Mouse (Mus musculus): ENCODE measurements around the gene Rad51c. TPM values are rescaled to one million over a fixed set of nuclear protein-coding genes. Genes with fewer than 3 reads are reported as not detected.

Rad51c gene
- total and polyA plus RNA-seq, 3 experiments = 1.5 to 1.9 TPM; not detected in 1

- Histone ChIP-seq H3K79me2 (ENCODE audit: control insufficient read depth, insufficient read depth, low read length, poor library complexity) (no peaks in the 10 kb centered on the region), H3K4me1 (ENCODE audit: control insufficient read depth in 1 of 2, insufficient read depth in 2 of 2, low read length in 2 of 2) (no peaks in the 10 kb centered on the region), H3K9ac (ENCODE audit: control insufficient read depth, low read depth, low read length, poor library complexity, severe bottlenecking) (no peak overlapping the region), H3K36me3 (ENCODE audit: control insufficient read depth in 1 of 2, insufficient read depth in 2 of 2, low read length in 2 of 2) (peaks cover 0 to 2% of the 10 kb centered on the region in 2 experiments; a peak in 1 of 4 replicates), H3K4me3 (ENCODE audit: control insufficient read depth in 1 of 2, insufficient read depth in 1 of 2, low read depth in 2 of 2, low read length in 2 of 2) (no peak overlapping the region), H3K27me3 (ENCODE audit: control insufficient read depth in 1 of 2, insufficient read depth in 2 of 2, low read length in 2 of 2) (no peaks in the 10 kb centered on the region), H3K27ac (ENCODE audit: control insufficient read depth, low read depth, low read length) (no peak overlapping the region), H3K9me3 (replicated peaks; ENCODE audit: insufficient read depth, low read length) (no peaks in the 10 kb centered on the region)
- no peak for TF ChIP-seq MYB (IDR thresholded peaks at IDR 0.05; ENCODE audit: low read depth, low read length)
- TF ChIP-seq POLR2AphosphoS5 (IDR thresholded peaks at IDR 0.05; ENCODE audit: borderline replicate concordance, low read depth, low read length) = no peak
- no peak for TF ChIP-seq BHLHE40 (IDR thresholded peaks at IDR 0.05; ENCODE audit: borderline replicate concordance, low read depth, low read length)
- TF ChIP-seq ZC3H11A (IDR thresholded peaks at IDR 0.05; ENCODE audit: low read depth, low read length) = peak; percentile 55
- no peak for TF ChIP-seq EP300 (IDR thresholded peaks at IDR 0.05; ENCODE audit: low read depth in 1 of 2, low read length in 2 of 2)
- TF ChIP-seq RCOR1 (IDR thresholded peaks at IDR 0.05; ENCODE audit: low read depth, low read length) = no peak
- no peak for TF ChIP-seq TCF12 (IDR thresholded peaks at IDR 0.05; ENCODE audit: low read depth, low read length)
- no peak for TF ChIP-seq ELF1 (IDR thresholded peaks at IDR 0.05; ENCODE audit: low read depth, low read length)
- no peak for TF ChIP-seq MYC (IDR thresholded peaks at IDR 0.05; ENCODE audit: low read depth, low read length)
- TF ChIP-seq E2F4 (IDR thresholded peaks at IDR 0.05; ENCODE audit: borderline replicate concordance, low read depth, low read length) = no peak
- TF ChIP-seq CTCF (IDR thresholded peaks at IDR 0.05 in 2 of 3, conservative IDR thresholded peaks at IDR 0.05 in 1 of 3; ENCODE audit: control insufficient read depth in 1 of 3, insufficient read depth in 1 of 3, low read depth in 2 of 3, low read length in 3 of 3, poor library complexity in 1 of 3, severe bottlenecking in 1 of 3) = peak; percentile 40 to 65 (median 43)
- TF ChIP-seq SMC3 (IDR thresholded peaks at IDR 0.05; ENCODE audit: low read depth, low read length) = peak; percentile 67
- TF ChIP-seq ZNF384 (IDR thresholded peaks at IDR 0.05; ENCODE audit: low read depth, low read length) = no peak
- TF ChIP-seq MXI1 (IDR thresholded peaks at IDR 0.05; ENCODE audit: low read depth, low read length) = no peak
- TF ChIP-seq RAD21 (IDR thresholded peaks at IDR 0.05; ENCODE audit: low read depth, low read length) = peak; percentile 71
- TF ChIP-seq TAL1 (IDR thresholded peaks at IDR 0.05; ENCODE audit: low read length) = no peak
- no peak for TF ChIP-seq USF1 (IDR thresholded peaks at IDR 0.05; ENCODE audit: low read depth, low read length)
- DNase-seq (ENCODE audit: low read depth, low spot score) = peak; percentile 63
Measured at GRCm38 (mm10) chr11:87398402-87398801, 6.4 kb downstream of the Rad51c start.

GRCm38 (mm10) chr11:87393855-87394254, 10.9 kb downstream of the Rad51c start:
- Histone ChIP-seq H3K9ac (ENCODE audit: control insufficient read depth, low read depth, low read length, poor library complexity, severe bottlenecking) (no peak overlapping the region), H3K27me3 (ENCODE audit: control insufficient read depth in 1 of 2, insufficient read depth in 2 of 2, low read length in 2 of 2) (no peaks in the 10 kb centered on the region), H3K79me2 (ENCODE audit: control insufficient read depth, insufficient read depth, low read length, poor library complexity) (no peaks in the 10 kb centered on the region), H3K36me3 (ENCODE audit: control insufficient read depth in 1 of 2, insufficient read depth in 2 of 2, low read length in 2 of 2) (no peaks in the 10 kb centered on the region), H3K9me3 (replicated peaks; ENCODE audit: insufficient read depth, low read length) (no peaks in the 10 kb centered on the region), H3K4me3 (ENCODE audit: control insufficient read depth in 1 of 2, insufficient read depth in 1 of 2, low read depth in 2 of 2, low read length in 2 of 2) (no peak overlapping the region), H3K4me1 (ENCODE audit: control insufficient read depth in 1 of 2, insufficient read depth in 2 of 2, low read length in 2 of 2) (no peaks in the 10 kb centered on the region), H3K27ac (ENCODE audit: control insufficient read depth, low read depth, low read length) (no peak overlapping the region)
- peak; percentile 92 for TF ChIP-seq ZC3H11A (IDR thresholded peaks at IDR 0.05; ENCODE audit: low read depth, low read length)
- no peak for TF ChIP-seq MAX (IDR thresholded peaks at IDR 0.05; ENCODE audit: low read length)
- TF ChIP-seq MYC (IDR thresholded peaks at IDR 0.05; ENCODE audit: low read depth, low read length) = 0 out of 2 replicates have a peak, but pooled peaks have one; percentile 28
- TF ChIP-seq CTCF (IDR thresholded peaks at IDR 0.05 in 2 of 3, conservative IDR thresholded peaks at IDR 0.05 in 1 of 3; ENCODE audit: control insufficient read depth in 1 of 3, insufficient read depth in 1 of 3, low read depth in 2 of 3, low read length in 3 of 3, poor library complexity in 1 of 3, severe bottlenecking in 1 of 3) = peak; percentile 75 to 93 (median 89)
- peak; percentile 94 for TF ChIP-seq SMC3 (IDR thresholded peaks at IDR 0.05; ENCODE audit: low read depth, low read length)
- TF ChIP-seq SIN3A (IDR thresholded peaks at IDR 0.05; ENCODE audit: low read length) = peak; percentile 39; the same call in 1 of the 2 replicates
- no peak for TF ChIP-seq ELF1 (IDR thresholded peaks at IDR 0.05; ENCODE audit: low read depth, low read length)
- TF ChIP-seq JUND (IDR thresholded peaks at IDR 0.05; ENCODE audit: low read depth, low read length) = peak; percentile 29; the same call in 1 of the 2 replicates
- peak; percentile 93 for TF ChIP-seq RAD21 (IDR thresholded peaks at IDR 0.05; ENCODE audit: low read depth, low read length)
- DNase-seq (ENCODE audit: low read depth, low spot score) = peak; percentile 82

Data from MEL (cell line).